Mouse (Mus musculus): ENCODE results near the gene Kcnj10.

DNA sequence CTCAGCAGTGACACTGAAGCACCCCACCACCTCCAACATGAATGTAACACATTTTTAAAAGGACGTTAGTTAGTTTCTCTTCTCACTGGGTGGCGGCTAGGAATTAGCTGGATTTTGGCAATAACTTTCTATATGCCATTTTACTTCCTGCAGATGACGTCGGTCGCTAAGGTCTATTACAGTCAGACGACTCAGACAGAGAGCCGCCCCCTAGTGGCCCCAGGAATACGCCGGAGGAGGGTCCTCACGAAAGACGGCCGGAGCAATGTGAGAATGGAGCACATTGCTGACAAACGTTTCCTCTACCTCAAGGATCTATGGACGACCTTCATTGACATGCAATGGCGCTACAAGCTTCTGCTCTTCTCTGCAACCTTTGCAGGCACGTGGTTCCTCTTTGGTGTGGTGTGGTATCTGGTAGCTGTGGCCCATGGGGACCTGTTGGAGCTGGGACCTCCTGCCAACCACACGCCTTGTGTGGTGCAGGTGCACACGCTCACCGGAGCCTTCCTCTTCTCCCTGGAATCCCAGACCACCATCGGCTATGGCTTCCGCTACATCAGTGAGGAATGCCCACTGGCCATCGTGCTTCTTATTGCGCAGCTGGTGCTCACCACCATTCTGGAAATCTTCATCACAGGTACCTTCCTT, 27.9 kb downstream of the Kcnj10 start:
- no peak for TF ChIP-seq TAL1 (conservative IDR thresholded peaks at IDR 0.05; ENCODE audit: low read depth, low read length)
- peak; percentile 35; the same call in 1 of the 2 replicates for TF ChIP-seq CTCF (IDR thresholded peaks at IDR 0.05; ENCODE audit: low read depth, low read length)
